Mouse (Mus musculus): ENCODE measurements around the gene Ugt1a8.

The Ugt1a8 gene

DNA sequence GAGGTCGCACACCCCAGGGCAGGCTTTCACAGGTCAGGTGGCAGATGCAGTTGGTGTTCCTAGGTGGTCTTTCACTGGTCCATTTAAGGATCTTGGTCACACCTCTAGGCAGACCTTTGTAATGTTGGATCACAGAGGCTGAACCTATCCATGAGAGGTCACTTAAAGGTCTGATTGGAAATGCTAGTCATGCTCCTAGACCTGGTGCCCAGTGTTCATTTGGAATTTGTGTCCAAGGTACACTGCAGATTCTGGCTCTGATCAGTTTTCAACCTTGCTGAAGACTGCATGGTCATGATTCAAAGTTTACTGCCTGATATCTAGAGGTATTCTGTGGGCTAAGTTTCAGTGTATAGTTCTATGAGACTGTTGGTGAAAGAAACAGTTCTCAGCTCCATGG, 92.0 kb downstream of the Ugt1a8 start:
- DNase-seq (ENCODE audit: extremely low spot score, low read depth, low spot score) = no peak

DNA sequence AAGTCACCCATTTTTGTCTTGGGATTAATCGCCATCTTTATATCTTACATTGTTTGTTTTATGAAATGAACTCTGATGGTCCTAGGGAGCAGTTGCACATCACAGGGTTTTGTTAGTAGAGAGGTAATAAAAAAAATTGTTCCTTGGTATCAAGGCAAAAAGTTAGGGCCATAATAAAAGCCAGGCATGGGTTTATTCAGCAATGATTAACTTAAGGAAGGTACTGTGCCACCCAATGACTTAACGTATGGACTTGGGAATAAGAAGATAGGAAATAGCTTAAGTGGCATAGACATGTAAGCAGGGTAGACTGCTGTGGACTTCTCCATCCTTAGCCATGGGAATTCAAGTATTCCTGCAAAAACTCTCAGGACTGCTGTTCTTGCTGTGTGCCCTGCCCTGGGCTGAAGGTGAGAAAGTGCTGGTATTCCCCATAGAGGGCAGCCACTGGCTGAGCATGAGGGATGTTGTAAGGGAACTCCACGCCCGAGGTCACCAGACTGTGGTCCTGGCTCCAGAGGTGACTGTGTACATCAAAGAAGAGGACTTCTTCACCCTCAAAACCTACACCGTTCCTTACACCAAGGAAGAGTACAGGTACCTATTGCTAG, 98.8 kb downstream of the Ugt1a8 start:
- DNase-seq (ENCODE audit: extremely low spot score, low read depth, low spot score) = no peak

DNA sequence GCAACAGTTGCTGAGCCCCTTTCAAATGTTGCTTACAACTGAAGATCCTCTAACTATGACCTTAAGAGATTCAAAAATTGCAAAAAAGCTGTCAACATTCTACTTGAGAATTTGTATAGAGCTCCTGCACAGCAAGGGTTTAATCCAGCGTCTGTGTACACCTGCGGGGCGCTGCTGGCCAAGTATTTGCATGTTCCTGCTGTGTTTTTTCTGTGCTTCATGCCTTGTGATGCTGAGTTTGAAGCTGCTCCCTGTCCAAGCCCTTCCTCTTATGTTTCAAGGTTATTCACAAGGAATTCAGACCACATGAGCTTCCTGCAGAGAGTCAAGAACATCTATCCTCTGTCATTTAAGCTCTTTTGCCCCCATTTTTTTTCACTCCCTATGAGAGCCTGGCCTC, 104.5 kb downstream of the Ugt1a8 start:
- DNase-seq (ENCODE audit: extremely low spot score, low read depth, low spot score) = no peak

DNA sequence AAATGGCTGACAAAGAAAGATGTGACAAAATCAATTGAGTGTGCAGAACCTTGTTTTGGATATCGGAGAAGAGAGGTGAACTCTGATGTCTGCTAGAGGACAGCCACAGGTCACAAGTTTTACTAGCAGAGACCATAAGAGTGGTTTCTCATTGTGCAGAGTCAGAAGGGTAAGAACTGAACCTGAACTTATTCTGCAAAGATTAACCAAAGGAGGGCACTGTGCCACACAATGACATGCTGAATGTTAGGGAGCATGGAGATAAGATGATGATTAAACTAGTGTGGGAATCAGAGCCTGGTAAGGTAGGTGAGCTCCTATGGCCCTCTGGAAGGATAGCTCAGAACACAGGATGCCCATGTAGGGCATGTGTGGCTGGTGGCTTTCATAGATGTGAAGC, 108.1 kb downstream of the Ugt1a8 start:
- no peak for DNase-seq (ENCODE audit: extremely low spot score, low read depth, low spot score)

DNA sequence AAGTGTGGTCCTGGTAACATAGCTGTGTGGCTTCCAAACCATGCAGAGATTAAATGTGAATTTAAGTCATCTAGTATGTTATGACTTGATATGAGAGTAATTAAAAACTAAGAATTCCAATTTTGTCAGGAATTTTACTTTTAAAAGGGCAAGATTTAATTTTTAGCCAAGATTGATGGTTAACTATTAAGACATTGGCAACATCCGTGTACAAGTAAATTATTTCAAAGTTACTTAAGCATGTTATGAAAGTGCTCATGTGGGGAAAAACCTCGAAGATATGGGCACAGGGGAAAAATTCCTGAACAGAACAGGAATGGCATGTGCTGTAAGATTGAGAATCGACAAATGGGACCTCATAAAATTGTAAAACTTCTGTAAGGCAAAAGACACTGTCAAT, 109.8 kb downstream of the Ugt1a8 start:
- DNase-seq (ENCODE audit: extremely low spot score, low read depth, low spot score) = no peak

DNA sequence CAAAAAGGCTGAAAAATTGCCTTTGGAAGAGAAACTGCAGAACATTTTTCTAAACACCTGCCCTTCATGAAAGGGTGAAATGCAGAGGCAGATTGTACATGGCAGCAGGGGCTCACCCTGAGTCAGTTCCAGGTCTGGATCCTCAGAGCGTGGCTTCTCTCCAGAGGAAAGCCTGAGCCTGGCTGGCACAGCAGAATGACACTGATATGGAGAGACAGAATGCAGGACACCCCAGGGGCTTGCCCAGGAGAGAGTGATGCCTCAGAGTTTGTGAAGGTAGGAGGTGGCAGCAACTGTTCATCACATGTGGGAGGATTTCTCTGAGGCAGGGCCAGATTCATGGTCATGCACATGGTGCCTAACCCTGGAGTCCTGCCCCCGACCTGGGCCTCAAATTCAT, 112.4 kb downstream of the Ugt1a8 start:
- DNase-seq (ENCODE audit: extremely low spot score, low read depth, low spot score) = no peak

DNA sequence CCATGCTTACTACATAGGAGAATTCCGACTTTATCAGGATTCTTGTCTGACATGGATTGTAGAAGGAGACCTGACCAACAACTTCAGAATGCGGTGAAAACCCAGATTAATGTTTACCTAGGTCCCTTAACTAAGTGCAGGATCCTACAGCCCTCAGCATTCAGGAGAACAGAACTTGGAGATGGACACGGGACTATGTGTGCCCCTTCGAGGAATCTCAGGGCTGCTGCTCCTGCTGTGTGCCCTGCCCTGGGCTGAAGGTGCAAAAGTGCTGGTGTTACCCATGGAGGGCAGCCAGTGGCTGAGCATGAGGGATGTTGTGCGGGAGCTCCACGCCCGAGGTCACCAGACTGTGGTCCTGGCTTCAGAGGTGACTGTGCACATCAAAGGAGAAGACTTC, 112.8 kb downstream of the Ugt1a8 start, which contains the start of gene Ugt1a2:
TSS of gene Ugt1a2 (plus strand) at position 146 of the 400 bp plus-strand sequence.
- no peak for DNase-seq (ENCODE audit: extremely low spot score, low read depth, low spot score)

DNA sequence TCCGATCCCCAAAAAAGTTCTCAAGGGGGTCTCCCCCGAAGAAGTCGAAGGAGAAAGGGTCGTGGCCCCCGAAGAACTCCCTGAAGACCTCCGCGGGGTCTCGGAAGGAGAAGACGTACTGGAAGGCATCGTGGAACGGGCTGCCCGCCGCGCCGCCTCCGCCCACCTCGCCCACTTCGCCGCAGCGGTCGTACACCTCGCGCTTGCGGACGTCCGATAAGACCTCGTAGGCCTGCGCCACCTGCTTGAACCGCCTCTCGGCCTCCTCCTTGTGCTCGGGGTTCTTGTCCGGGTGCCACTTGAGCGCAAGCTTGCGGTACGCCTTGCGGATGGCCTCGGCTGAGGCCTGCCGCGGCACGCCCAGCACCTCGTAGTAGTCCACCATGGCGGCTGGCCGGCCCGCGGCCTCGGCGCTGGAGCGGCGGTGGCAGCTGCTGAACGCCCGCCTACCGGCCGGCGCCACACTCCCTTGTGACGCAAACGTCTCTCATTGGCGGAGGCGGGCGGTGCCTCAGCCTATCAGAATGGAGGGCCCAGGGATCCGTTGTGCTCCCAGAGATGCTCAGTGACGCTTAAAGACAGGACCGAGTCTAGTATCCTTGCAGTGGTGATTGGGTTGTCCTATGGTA, 117.8 kb downstream of the Ugt1a8 start, which contains the start of gene Dnajb3:
TSS of gene Dnajb3 (minus strand) at position 489 of the 629 bp plus-strand sequence.
- peak; percentile 33 for DNase-seq (ENCODE audit: extremely low spot score, low read depth, low spot score)

DNA sequence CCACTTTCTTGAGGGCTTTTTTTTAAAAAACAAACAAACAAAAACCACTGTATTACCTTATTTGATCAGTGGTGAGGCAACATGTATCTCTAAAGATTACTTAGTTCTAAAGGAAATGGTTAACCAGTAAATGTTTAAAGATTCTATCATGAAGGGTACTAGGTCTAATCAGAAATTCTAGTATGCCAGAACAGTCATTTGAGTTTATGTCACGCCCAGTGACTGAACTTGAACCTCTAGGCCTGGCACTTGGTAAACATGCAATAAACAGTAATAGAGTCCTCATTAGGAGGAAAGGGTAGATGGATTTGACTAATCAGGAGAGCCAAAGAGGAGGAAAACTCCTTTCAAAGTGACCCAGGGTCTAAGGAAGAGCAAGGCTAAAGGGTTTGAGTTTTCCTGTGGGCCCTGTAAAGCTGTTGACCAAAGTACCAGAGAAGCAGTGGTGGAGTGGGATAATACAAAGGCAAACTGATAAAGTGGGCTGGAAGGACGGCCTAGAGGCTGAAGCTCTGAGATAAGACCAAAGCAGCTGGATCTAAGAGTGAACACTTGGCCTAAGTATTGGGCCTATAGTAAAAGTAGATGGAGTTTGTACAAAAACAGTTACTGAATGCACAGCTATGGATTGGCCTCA, 119.3 kb downstream of the Ugt1a8 start:
- no peak for DNase-seq (ENCODE audit: extremely low spot score, low read depth, low spot score)

DNA sequence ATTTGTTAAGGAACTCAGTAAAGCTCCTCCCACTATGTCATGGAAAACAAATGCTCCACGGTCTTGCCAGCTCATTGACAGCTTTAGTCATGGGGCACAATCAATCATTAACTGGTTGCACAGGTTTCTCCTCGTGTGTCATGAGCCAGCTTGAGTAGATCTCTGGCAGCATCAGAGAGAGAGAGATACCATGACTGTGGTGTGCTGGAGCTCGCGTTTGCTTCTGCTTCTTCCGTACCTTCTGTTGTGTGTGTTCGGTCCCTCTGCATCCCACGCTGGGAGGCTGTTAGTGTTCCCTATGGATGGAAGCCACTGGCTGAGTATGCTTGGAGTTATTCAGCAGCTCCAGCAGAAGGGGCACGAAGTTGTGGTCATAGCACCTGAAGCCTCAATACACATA, 124.2 kb downstream of the Ugt1a8 start, which contains the start of gene Ugt1a1:
TSS of gene Ugt1a1 (plus strand) at position 148 of the 400 bp plus-strand sequence.
- no peak for DNase-seq (ENCODE audit: extremely low spot score, low read depth, low spot score)

DNA sequence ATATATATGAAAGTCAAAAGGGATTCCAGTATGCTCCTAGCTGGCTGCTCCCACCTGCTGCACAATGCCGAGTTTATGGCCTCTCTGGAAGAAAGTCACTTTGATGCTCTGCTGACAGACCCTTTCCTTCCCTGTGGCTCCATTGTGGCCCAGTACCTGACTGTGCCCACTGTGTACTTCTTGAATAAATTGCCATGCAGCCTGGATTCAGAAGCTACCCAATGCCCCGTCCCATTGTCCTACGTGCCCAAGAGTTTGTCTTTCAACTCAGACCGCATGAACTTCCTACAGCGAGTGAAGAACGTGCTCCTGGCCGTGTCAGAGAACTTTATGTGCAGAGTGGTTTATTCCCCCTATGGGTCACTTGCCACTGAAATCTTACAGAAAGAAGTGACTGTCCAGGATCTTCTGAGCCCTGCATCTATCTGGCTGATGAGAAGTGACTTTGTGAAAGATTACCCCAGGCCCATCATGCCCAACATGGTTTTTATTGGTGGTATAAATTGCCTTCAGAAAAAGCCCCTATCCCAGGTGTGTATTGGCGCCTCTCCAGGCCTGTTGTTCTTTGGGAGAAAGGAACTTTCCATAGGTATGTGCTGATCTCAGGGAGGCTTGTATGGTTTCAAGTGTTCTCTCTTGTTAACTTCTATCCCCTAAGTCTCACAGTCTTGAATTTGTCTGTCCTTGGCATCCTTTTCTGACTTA, 124.9 kb downstream of the Ugt1a8 start:
- no peak for DNase-seq (ENCODE audit: extremely low spot score, low read depth, low spot score)

DNA sequence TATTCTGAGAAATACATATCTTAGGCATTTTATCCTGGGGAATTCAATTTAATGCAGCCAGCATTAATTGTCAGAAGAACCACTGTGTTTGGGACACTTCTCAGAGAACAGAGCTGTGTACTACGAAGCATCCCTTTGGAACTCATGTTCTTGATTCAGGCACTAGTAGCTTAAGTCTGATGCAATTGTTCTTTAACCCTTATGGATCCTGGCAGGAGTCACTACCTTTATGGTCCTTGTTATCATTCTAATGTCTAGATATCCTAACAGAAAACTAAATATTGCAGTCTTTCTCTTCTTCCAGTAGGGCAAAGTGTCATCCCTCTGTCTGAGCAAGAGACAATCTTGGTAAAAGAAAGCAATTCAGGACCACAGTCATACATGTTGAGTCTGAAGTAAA, 125.4 kb downstream of the Ugt1a8 start:
- no peak for DNase-seq (ENCODE audit: extremely low spot score, low read depth, low spot score)

DNA sequence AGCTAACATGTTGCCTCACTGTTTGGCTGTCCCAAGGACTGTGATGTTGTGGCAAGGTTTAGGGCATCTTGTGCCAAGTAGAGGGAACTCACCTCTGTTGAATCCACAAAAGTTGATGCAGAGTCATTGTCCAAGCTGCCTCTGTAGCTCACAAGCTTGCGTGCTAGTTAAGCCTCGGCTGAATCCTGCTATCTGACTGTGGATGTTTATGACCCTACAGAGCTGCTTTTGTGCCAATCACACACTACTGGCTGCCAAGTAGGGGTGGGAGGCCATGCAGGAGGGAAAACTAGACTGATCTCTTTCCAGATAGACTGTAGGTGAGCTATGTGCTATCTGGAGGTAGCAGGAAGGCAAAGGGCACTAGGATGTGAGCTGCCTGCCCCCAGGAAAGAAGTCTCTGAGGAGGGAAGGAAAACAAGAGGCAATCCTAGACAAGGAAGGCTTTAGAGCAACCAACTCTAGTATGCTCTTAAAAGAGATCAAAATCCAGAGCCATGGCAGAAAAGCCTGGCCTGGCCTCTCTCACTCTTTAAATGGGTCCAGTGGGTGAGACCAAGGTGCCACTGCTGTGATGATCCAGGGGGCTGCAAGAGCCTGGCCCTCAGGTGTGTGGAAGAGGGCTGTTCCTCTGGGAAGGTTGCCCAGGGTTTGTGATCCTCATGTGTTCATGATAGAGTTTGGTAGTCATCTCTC, 126.3 kb downstream of the Ugt1a8 start:
- no peak for DNase-seq (ENCODE audit: extremely low spot score, low read depth, low spot score)

DNA sequence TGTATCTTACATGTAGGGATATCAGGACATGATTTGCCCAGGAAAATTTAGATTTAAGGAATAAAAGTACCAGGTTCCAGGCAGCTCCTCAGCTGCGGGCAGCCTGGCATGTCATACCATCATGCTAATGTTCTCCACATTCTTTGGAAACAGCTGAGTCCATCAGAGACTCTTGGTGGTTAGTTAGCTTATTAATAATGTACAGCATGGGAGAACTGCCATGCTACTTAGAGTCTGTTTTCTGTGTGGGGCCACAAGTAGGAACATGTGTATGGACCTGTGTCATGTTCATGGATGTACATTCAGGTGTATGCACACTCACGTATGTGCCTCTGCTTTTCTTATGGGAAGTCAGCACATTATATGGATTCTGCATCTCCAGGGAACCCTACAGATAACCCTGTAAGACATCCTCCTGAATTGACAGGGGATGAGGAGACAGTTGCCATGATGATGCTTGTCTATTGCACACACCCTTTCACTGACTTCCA, 126.9 kb downstream of the Ugt1a8 start:
- no peak for DNase-seq (ENCODE audit: extremely low spot score, low read depth, low spot score)

DNA sequence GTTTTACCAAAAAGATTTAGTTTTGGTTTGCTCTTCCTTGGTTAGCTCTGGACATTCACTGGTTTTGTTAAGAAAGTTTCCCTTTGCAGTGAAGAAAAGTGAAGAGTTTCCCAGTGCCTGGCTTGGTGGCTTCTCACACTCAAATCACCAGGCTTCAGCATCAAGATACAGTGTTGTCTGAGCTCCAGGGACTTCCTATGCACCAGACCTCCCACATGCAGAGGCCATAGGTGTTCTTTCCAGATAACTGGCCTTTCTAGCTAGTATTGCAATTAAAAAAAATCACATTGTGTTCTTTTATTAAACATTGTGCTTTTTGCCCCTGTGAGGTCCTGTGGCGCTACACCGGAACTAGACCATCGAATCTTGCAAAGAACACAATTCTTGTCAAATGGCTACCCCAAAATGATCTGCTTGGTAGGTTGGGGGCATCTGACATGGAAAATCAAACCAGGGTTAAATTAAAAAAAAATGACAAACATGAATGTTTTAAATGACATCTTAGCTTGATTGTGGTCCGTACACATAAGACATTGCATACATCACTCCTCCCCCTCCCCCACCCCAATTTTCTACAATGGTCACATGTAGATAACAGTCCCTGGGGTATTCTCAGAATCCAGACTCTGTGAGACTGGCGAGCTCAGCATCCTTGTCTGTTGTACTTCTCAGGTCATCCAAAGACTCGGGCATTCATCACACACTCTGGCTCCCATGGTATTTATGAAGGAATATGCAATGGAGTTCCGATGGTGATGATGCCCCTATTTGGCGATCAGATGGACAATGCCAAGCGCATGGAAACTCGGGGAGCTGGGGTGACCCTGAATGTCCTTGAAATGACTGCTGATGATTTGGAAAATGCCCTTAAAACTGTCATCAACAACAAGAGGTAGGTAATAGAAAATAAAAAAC, 128.1 kb downstream of the Ugt1a8 start:
- no peak for DNase-seq (ENCODE audit: extremely low spot score, low read depth, low spot score)

DNA sequence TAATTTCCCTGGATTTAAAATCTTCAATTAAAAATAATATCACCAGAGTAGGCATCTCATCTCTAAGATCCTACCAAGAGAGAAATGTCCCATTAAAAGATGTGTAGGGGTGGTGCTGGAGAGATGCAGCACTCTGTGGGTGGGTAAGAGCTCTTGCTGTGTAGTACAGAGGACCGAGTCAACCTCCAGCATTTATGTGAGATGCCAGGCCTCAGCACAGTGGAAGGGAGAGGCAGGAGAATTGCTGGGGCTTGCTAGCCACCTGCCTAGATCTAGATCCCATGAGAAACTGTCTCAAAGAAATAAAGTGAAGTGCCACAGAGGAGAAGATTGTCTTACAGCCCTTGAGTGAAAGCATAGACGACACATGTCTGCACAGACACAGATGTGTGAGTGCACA, 128.9 kb downstream of the Ugt1a8 start:
- DNase-seq (ENCODE audit: extremely low spot score, low read depth, low spot score) = no peak

DNA sequence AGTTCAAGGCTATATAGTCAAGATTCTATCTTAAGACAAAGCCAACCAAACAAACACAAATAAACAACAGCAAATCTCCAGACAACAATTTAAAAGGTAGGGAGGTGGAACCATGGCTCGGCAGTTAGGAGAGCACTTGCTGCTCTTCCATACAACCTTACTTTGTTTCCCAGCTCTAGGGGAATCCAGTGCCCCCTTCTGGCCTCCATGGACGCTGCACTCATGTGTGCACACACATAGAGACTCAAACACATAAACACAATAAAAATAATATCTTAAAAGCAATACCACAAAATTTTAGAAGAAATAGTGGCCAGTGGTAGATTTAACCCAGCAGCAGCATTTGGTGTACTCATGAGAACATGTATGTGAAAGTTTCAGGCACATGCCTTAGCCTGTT, 129.5 kb downstream of the Ugt1a8 start:
- DNase-seq (ENCODE audit: extremely low spot score, low read depth, low spot score) = no peak

DNA sequence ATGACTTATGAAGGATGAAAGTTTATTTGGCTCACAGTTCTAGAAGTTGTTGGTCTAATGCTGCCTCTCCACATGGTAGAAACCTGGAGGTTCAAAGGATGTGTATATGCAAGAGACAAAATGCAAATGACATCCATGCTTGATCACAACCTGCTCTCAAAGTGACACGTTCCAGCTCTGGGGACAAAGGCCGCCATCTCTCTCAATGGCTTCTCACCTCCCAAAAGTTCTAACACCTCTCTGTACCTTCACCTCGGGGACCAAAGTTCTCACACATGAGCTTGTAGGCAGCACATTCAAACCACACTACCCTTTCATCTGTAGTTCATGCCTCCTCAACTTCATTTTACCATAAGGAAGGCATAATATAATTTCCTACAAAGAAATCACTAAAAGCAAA, 130.0 kb downstream of the Ugt1a8 start:
- no peak for DNase-seq (ENCODE audit: extremely low spot score, low read depth, low spot score)

DNA sequence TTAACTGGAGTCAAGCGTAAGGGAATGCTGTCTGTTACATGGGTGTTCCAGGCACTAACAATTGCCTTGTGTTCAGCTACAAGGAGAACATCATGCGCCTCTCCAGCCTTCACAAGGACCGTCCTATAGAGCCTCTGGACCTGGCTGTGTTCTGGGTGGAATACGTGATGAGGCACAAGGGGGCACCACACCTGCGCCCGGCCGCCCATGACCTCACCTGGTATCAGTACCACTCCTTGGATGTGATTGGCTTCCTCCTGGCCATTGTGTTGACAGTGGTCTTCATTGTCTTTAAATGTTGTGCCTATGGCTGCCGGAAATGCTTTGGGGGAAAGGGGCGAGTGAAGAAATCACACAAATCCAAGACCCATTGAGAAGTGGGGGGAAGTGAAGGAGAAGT, 130.4 kb downstream of the Ugt1a8 start:
- no peak for DNase-seq (ENCODE audit: extremely low spot score, low read depth, low spot score)

DNA sequence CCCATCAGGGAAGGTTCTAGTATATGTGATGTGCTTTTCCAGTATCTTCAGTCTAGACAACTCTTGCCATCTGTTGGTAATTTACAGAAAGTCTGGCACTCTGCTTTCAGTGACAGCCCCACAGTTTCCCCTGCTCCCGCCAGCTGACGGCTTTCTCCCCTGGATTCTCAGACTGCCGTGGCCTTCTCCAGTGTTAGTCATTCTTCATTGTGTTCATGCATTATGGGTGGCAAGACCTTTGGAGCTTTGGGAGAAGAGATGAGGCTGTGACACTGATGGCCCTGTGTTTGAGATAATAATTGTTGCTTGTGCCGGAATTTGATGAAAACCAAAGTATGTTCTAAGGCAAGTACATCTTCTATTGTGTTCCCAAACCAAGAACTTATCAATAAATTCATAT, 131.0 kb downstream of the Ugt1a8 start:
- DNase-seq (ENCODE audit: extremely low spot score, low read depth, low spot score) = no peak

Measured in hindlimb bud, embryonic 11.5 days (tissue).